Mouse (Mus musculus) CH12.LX (cell line): ENCODE measurements around the gene Hcrtr2. TPM values are rescaled to one million over a fixed set of nuclear protein-coding genes. Genes with fewer than 3 reads are reported as not detected.

Source experiments
- DNase-seq: peaks from one replicate; pipeline ENCODE4 v3.0.0-alpha.2; 2013; ENCODE audit errors: extremely low read depth
- H3K27ac ChIP-seq: 2 replicates; pipeline ENCODE4 v1.5.1; 2012; ENCODE audit warnings: low read depth, mild to moderate bottlenecking, control low read depth, moderate library complexity; ENCODE audit not compliant: insufficient read depth
- H3K27me3 ChIP-seq: replicated peaks from 2 replicates; pipeline ENCODE3; 2012; ENCODE audit warnings: inconsistent platforms
- H3K36me3 ChIP-seq, 2 experiments: replicated peaks in 1 of 2; 2 replicates each; pipeline versions ENCODE3 to v1.6.1; 2012; ENCODE audit warnings: inconsistent platforms in 1 of 2, low read length in 1 of 2, mild to moderate bottlenecking in 1 of 2, mixed read lengths in 1 of 2, moderate library complexity in 1 of 2; ENCODE audit not compliant: control insufficient read depth in 1 of 2, insufficient read depth in 1 of 2
- H3K4me1 ChIP-seq, 2 experiments: 2 replicates each; pipeline ENCODE4 v1.6.1; 2012; ENCODE audit warnings: inconsistent platforms in 1 of 2, moderate library complexity in 1 of 2; ENCODE audit not compliant: insufficient read depth in 2 of 2, control insufficient read depth in 1 of 2
- H3K4me2 ChIP-seq: 2 replicates; pipeline ENCODE4 v1.6.1; 2012; ENCODE audit warnings: low read depth, mild to moderate bottlenecking, control low read depth; ENCODE audit not compliant: poor library complexity, insufficient read depth, severe bottlenecking
- H3K4me3 ChIP-seq, 3 experiments: fragments of 150-350 bp in 1 of 3; sonication (generic) in 1 of 3; replicated peaks in 1 of 3; 2 replicates each; pipeline versions ENCODE3 to v1.5.1; 2011 to 2012; ENCODE audit warnings: low read depth in 2 of 3, low read length in 2 of 3, mild to moderate bottlenecking in 2 of 3, moderate library complexity in 2 of 3, control low read depth in 1 of 3, improper control_type of control experiment in 1 of 3, inconsistent platforms in 1 of 3, mixed read lengths in 1 of 3; ENCODE audit not compliant: poor library complexity in 1 of 3
- H3K79me2 ChIP-seq: replicated peaks from 2 replicates; pipeline ENCODE4 v1.6.1; 2012; ENCODE audit warnings: mild to moderate bottlenecking, moderate library complexity; ENCODE audit not compliant: control insufficient read depth, poor library complexity, insufficient read depth, severe bottlenecking; ENCODE audit errors: extremely low read depth
- H3K9ac ChIP-seq: 2 replicates; pipeline ENCODE4 v1.6.1; 2012; ENCODE audit warnings: low read depth, mild to moderate bottlenecking, control low read depth, moderate library complexity; ENCODE audit not compliant: insufficient read depth
- H3K9me3 ChIP-seq: replicated peaks from 2 replicates; pipeline ENCODE3; 2012; ENCODE audit warnings: low read length, inconsistent platforms, mixed read lengths
- CTCF ChIP-seq, 2 experiments: IDR thresholded peaks in 1 of 2; conservative IDR thresholded peaks in 1 of 2; 2 replicates each; pipeline ENCODE4 v1.5.1; 2011 to 2012; ENCODE audit warnings: low read depth in 2 of 2, low read length in 2 of 2, improper control_type of control experiment in 1 of 2, inconsistent platforms in 1 of 2, mild to moderate bottlenecking in 1 of 2, moderate library complexity in 1 of 2
- ELF1 ChIP-seq: IDR thresholded peaks from 2 replicates; pipeline ENCODE4 v1.6.1; 2014; ENCODE audit warnings: low read depth, mild to moderate bottlenecking, inconsistent platforms, low read length, improper control_type of control experiment
- GABPA ChIP-seq: IDR thresholded peaks from 2 replicates; pipeline ENCODE4 v1.6.1; 2012; ENCODE audit warnings: low read depth, low read length, improper control_type of control experiment, inconsistent platforms; ENCODE audit not compliant: insufficient replicate concordance
- MAFK ChIP-seq: IDR thresholded peaks from 2 replicates; pipeline ENCODE4 v1.6.1; 2011; ENCODE audit warnings: low read length, improper control_type of control experiment; ENCODE audit not compliant: insufficient replicate concordance
- MAX ChIP-seq: IDR thresholded peaks from 2 replicates; pipeline ENCODE4 v1.6.1; 2011; ENCODE audit warnings: low read length, improper control_type of control experiment
- PAX5 ChIP-seq: IDR thresholded peaks from 2 replicates; pipeline ENCODE4 v1.6.1; 2012; ENCODE audit warnings: low read length, inconsistent platforms, mixed read lengths
- RAD21 ChIP-seq: IDR thresholded peaks from 2 replicates; pipeline ENCODE4 v1.6.1; 2011; ENCODE audit warnings: low read depth, mild to moderate bottlenecking, low read length, improper control_type of control experiment, moderate library complexity
- SIN3A ChIP-seq: IDR thresholded peaks from 2 replicates; pipeline ENCODE4 v1.6.1; 2012; ENCODE audit warnings: low read length, improper control_type of control experiment, inconsistent platforms
- SMC3 ChIP-seq: IDR thresholded peaks from 2 replicates; pipeline ENCODE4 v1.6.1; 2011; ENCODE audit warnings: low read depth, low read length, improper control_type of control experiment
- TBP ChIP-seq: conservative IDR thresholded peaks from 2 replicates; pipeline ENCODE4 v1.6.1; 2011; ENCODE audit warnings: low read depth, low read length, improper control_type of control experiment
- TCF12 ChIP-seq: IDR thresholded peaks from 2 replicates; pipeline ENCODE4 v1.6.1; 2014; ENCODE audit warnings: low read depth, mild to moderate bottlenecking, inconsistent platforms, low read length, improper control_type of control experiment
- ZNF384 ChIP-seq: IDR thresholded peaks from 2 replicates; pipeline ENCODE4 v1.6.1; 2012; ENCODE audit warnings: low read depth, low read length, improper control_type of control experiment, inconsistent platforms
- dilution Hi-C: fragments of 300-500 bp; cut with MboI; formaldehyde crosslinking; loops from 2 replicates; pipeline ENCODE4 v1.14.3; 2020; ENCODE audit warnings: low sequenced_read_pairs; ENCODE audit not compliant: extremely low pct_unique_long_range_greater_than_20kb, extremely low pct_ligation_motif_present
- in situ Hi-C: fragments of 300-500 bp; cut with MboI; formaldehyde crosslinking; loops from 3 replicates; pipeline ENCODE4 v1.14.3; 2019; ENCODE audit warnings: low sequenced_read_pairs, low pct_ligation_motif_present, low pct_unique_long_range_greater_than_20kb, mixed read lengths
- polyA plus RNA-seq: library from polyadenylated mRNA; unstranded; fragments of >175 nt; gene quantifications from 2 replicates; pipeline ENCODE4 v1.2.1, GENCODE M21; 2012; ENCODE audit warnings: low read depth; ENCODE audit not compliant: insufficient read length
- total RNA-seq, 2 experiments: library from RNA; depleted of rRNA; stranded (reverse); fragments of 300-350 nt in 1 of 2; fragments of >200 nt in 1 of 2; gene quantifications; 2 replicates each; pipeline ENCODE4 v1.2.3; 2012 to 2014

The Hcrtr2 gene
- total and polyA plus RNA-seq, 3 experiments: not detected

DNA sequence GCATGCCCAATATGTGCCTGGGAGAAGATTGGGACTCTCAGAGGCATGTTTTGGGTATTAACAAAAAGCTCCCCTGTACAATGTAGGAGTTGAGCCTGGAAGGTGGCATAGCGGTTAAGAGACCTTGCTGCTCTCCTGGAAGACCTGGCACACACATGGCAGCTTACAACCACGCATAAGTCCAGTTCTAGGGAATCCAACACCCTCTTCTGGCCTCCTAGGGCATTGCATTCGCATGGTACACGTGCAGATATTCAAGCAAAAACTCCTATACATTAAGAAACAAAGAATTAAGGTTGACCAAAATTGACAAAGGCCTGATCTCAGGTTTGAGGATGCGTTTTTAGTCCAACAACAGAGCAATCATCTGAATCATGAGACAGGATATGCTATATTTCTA, 32.3 kb downstream of the Hcrtr2 start:
- in situ Hi-C loops (no loop called here), dilution Hi-C loops (no loop called here)
- Histone ChIP-seq H3K4me1 (no peaks in the 10 kb centered on the region), H3K27ac (no peak overlapping the region), H3K4me2 (no peak overlapping the region), H3K9ac (no peak overlapping the region), H3K4me3 (no peak overlapping the region), H3K9me3 (no peaks in the 10 kb centered on the region)
- no peak for DNase-seq
- TF ChIP-seq TCF12 (no peak), MAFK (no peak), CTCF (conservative IDR thresholded peaks at IDR 0.05 in 1 of 2, IDR thresholded peaks at IDR 0.05 in 1 of 2; ENCODE audit: low read depth in 2 of 2, low read length in 2 of 2) (peak in 1 of 2 experiments; percentile 33; a peak in 2 of 4 replicates), ZNF384 (no peak), ELF1 (no peak), TBP (no peak), SIN3A (no peak), SMC3 (no peak)
- TF ChIP-seq, all 38 proteins: peak for 1
- Histone ChIP-seq H3K36me3 (no peaks in the 10 kb centered on the region), H3K79me2 (no peaks in the 10 kb centered on the region), H3K27me3 (no peaks in the 10 kb centered on the region)

DNA sequence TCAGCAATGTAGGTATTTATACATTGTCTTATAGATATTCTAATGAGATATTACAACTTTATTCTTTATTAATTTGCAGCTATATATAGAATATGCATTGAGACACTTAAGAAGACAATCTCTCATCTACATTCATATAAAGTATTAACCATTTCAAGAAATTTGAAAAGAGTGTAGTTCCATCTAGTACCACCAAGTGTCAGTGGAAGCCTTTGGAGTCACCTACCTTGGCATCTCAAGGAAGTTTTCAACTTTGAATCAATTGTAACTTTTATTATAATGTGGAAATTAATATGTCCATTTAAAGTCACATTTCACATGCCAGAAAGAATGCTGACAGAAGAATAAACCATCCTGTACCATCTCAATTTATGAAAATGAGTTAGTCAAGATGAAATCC, 52.8 kb downstream of the Hcrtr2 start:
- TF ChIP-seq RAD21 (peak; percentile 81), CTCF (conservative IDR thresholded peaks at IDR 0.05 in 1 of 2, IDR thresholded peaks at IDR 0.05 in 1 of 2; ENCODE audit: low read depth in 2 of 2, low read length in 2 of 2) (peak in 1 of 2 experiments; percentile 71; a peak in 2 of 4 replicates), SMC3 (peak; percentile 52), MAX (no peak)
- in situ Hi-C loops: loop anchor here (25.0 kb wide), 1 partner anchor 391 kb away; no protein-coding TSS in a partner anchor

DNA sequence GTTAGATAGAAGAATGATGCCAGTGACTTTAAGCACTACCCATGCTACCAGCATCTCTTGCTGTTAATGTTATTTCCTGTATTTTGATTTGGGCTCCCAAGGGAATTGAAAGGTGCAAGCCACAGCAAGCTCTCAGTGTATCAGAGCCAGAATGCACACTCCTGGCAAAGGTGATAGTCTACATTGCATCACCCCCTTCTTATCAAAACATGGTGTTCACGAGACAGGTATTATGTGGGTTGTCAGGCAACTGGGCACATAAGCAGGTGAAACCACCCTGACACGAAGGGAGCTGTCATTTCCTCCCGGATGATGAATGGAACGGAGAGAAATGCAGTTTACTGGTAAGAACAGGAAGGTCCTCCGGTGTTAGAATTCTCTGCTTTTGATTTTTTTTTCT, 65.9 kb downstream of the Hcrtr2 start:
- TF ChIP-seq PAX5 (no peak), GABPA (no peak)
- Histone ChIP-seq H3K27me3 (no peaks in the 10 kb centered on the region), H3K36me3 (no peaks in the 10 kb centered on the region), H3K27ac (no peak overlapping the region), H3K4me2 (no peak overlapping the region), H3K4me1 (peaks cover 0 to 4% of the 10 kb centered on the region in 2 experiments; a peak in 1 of 4 replicates), H3K79me2 (no peaks in the 10 kb centered on the region), H3K9ac (no peak overlapping the region), H3K9me3 (no peaks in the 10 kb centered on the region), H3K4me3 (no peak overlapping the region)
- DNase-seq: no peak
- in situ Hi-C loops: loop anchor here (25.0 kb wide), 1 partner anchor 405 kb away; no protein-coding TSS in a partner anchor
- dilution Hi-C loops: no loop called here

More for the DNA sequence above, 52.8 kb downstream of the Hcrtr2 start:
- Histone ChIP-seq H3K9me3 (no peaks in the 10 kb centered on the region), H3K4me1 (no peaks in the 10 kb centered on the region), H3K9ac (no peak overlapping the region), H3K4me3 (no peak overlapping the region), H3K27ac (no peak overlapping the region), H3K4me2 (no peak overlapping the region), H3K36me3 (no peaks in the 10 kb centered on the region), H3K27me3 (no peaks in the 10 kb centered on the region), H3K79me2 (no peaks in the 10 kb centered on the region)
- dilution Hi-C loops: no loop called here
- peak; percentile 14 for DNase-seq
